Mouse (Mus musculus) bone marrow, adult 2 months (tissue): ENCODE measurements around the gene Usp5.

ENCODE experiments used
- CTCF ChIP-seq: fragments of 200-500 bp; IDR thresholded peaks from 2 replicates; pipeline ENCODE4 v1.5.1; 2011; ENCODE audit warnings: low read length, control low read depth; ENCODE audit not compliant: control insufficient read depth, insufficient read depth
- POLR2A ChIP-seq: fragments of 200-500 bp; IDR thresholded peaks from 2 replicates; pipeline ENCODE4 v1.6.1; 2011; ENCODE audit warnings: low read depth, mild to moderate bottlenecking, control low read depth, low read length, borderline replicate concordance; ENCODE audit not compliant: control insufficient read depth

DNA sequence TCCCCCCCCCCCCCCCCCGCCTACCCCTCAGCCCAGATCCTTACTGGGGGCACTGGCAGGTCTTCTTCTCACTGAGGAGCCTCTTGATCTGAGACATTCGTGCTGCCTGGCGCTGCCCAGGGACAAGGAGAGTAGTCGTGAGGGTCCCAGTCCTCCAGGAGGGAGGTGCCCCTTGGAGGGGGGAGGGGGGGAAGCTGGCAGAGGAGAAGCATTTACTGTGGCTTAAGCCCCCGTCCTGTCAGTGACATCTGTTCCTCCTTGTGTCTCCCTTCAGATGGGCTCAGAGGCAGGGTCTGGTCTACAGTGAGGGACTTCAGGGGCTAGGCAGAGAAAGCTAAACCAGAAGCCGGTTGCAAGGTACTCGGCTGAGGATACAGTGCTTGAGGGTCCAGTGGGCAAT is 37.3 kb upstream of the Usp5 start:
- TF ChIP-seq POLR2A: no peak
- no peak for TF ChIP-seq CTCF
